Mouse (Mus musculus) sigmoid colon, adult 10 weeks (tissue): ENCODE measurements around the gene Gsg1l2. TPM values are rescaled to one million over a fixed set of nuclear protein-coding genes. Genes with fewer than 3 reads are reported as not detected.

Experiments
- polyA plus RNA-seq: library from polyadenylated mRNA; stranded (reverse); fragments of 350-450 nt; fragmentation: Illumina TruSeq; extraction: RNeasy Lipid Tissue Mini Kit (QIAGEN cat#74804); gene quantifications from one replicate; pipeline ENCODE4 v1.2.3, GENCODE M21; 2014; ENCODE audit warnings: low read depth, low replicate concordance

The Gsg1l2 gene
- not detected for polyA plus RNA-seq

GRCm38 (mm10) chr11:67774379-67774778, at the start of gene Gsg1l2:
Gsg1l2 (plus strand) TSS chr11:67774608.

GRCm38 (mm10) chr11:67771053-67771452, 3.4 kb upstream of the Gsg1l2 start, which contains the start of gene Glp2r:
Glp2r (minus strand) TSS chr11:67771153.

GRCm38 (mm10) chr11:67797931-67798330, 23.5 kb downstream of the Gsg1l2 start, which contains the start of gene Dhrs7c:
Dhrs7c (plus strand) TSS chr11:67798187.

Other genes with a start within 250 kb of the Gsg1l2 start
- gene Rcvrn, start 79.3 kb upstream of the Gsg1l2 start, polyA plus RNA-seq = not detected
- 6.8 TPM for gene Glp2r, start 3.5 kb upstream of the Gsg1l2 start, polyA plus RNA-seq
- not detected for gene Dhrs7c, start 23.6 kb downstream of the Gsg1l2 start, polyA plus RNA-seq
- gene Usp43, start 147.5 kb downstream of the Gsg1l2 start, polyA plus RNA-seq = 4.4 TPM
- 0.76 TPM for gene Cfap52, start 191.0 kb downstream of the Gsg1l2 start, polyA plus RNA-seq
- gene Stx8, start 191.6 kb downstream of the Gsg1l2 start, polyA plus RNA-seq = 23.2 TPM